Mouse (Mus musculus): Measurements from ENCODE around the gene Atp5j2.
"Not testable (repeated sequence)": the region's sequence is repeated elsewhere in the genome, so short reads cannot be mapped to it uniquely, and the experiment has no call there.

Gene Atp5j2

GRCm38 (mm10) chr5:145191962-145192361, at the start of gene Atp5j2:
Atp5j2 (minus strand) TSS chr5:145192062.
- DNase-seq (ENCODE audit: low spot score in 2 of 2) = no peak

GRCm38 (mm10) chr5:145234636-145235035, 42.8 kb upstream of the Atp5j2 start:
- DNase-seq (ENCODE audit: low spot score in 2 of 2) = peak; percentile 15 to 39

GRCm38 (mm10) chr5:145231893-145232411, 40.1 kb upstream of the Atp5j2 start:
- no peak for DNase-seq (ENCODE audit: low spot score in 2 of 2)

GRCm38 (mm10) chr5:145231367-145231871, 39.6 kb upstream of the Atp5j2 start, which contains the start of gene Zfp655:
Zfp655 (plus strand) TSS chr5:145231715.
- DNase-seq (ENCODE audit: low spot score in 2 of 2) = peak; percentile 98

GRCm38 (mm10) chr5:145230641-145231040, 38.8 kb upstream of the Atp5j2 start:
- no peak for DNase-seq (ENCODE audit: low spot score in 2 of 2)

GRCm38 (mm10) chr5:145229283-145229682, 37.4 kb upstream of the Atp5j2 start:
- not testable (repeated sequence) for DNase-seq (ENCODE audit: low spot score in 2 of 2)

GRCm38 (mm10) chr5:145226453-145226852, 34.6 kb upstream of the Atp5j2 start:
- DNase-seq (ENCODE audit: low spot score in 2 of 2) = no peak

- DNase-seq (ENCODE audit: low spot score in 2 of 2) = no peak
Measured at GRCm38 (mm10) chr5:145223395-145223794, 31.5 kb upstream of the Atp5j2 start.

- DNase-seq (ENCODE audit: low spot score in 2 of 2) = no peak
Measured at GRCm38 (mm10) chr5:145222840-145223239, 31.0 kb upstream of the Atp5j2 start.

- no peak for DNase-seq (ENCODE audit: low spot score in 2 of 2)
Measured at GRCm38 (mm10) chr5:145219981-145220380, 28.1 kb upstream of the Atp5j2 start.

- DNase-seq (ENCODE audit: low spot score in 2 of 2) = no peak
Measured at GRCm38 (mm10) chr5:145218671-145219070, 26.8 kb upstream of the Atp5j2 start.

- DNase-seq (ENCODE audit: low spot score in 2 of 2) = no peak
Measured at GRCm38 (mm10) chr5:145218206-145218605, 26.3 kb upstream of the Atp5j2 start.

- DNase-seq (ENCODE audit: low spot score in 2 of 2) = no peak
Measured at GRCm38 (mm10) chr5:145217746-145218145, 25.9 kb upstream of the Atp5j2 start.

GRCm38 (mm10) chr5:145214679-145215078, 22.8 kb upstream of the Atp5j2 start:
- DNase-seq (ENCODE audit: low spot score in 2 of 2) = no peak

GRCm38 (mm10) chr5:145213505-145213904, 21.6 kb upstream of the Atp5j2 start:
- DNase-seq (ENCODE audit: low spot score in 2 of 2) = no peak

- DNase-seq (ENCODE audit: low spot score in 2 of 2) = no peak
Measured at GRCm38 (mm10) chr5:145212216-145212615, 20.4 kb upstream of the Atp5j2 start.

- no peak for DNase-seq (ENCODE audit: low spot score in 2 of 2)
Measured at GRCm38 (mm10) chr5:145211340-145211739, 19.5 kb upstream of the Atp5j2 start.

- not testable (repeated sequence) for DNase-seq (ENCODE audit: low spot score in 2 of 2)
Measured at GRCm38 (mm10) chr5:145208391-145208790, 16.5 kb upstream of the Atp5j2 start.

- no peak for DNase-seq (ENCODE audit: low spot score in 2 of 2)
Measured at GRCm38 (mm10) chr5:145207954-145208353, 16.1 kb upstream of the Atp5j2 start.

GRCm38 (mm10) chr5:145207385-145207784, 15.5 kb upstream of the Atp5j2 start:
- no peak for DNase-seq (ENCODE audit: low spot score in 2 of 2)

GRCm38 (mm10) chr5:145205041-145205440, 13.2 kb upstream of the Atp5j2 start:
- DNase-seq (ENCODE audit: low spot score in 2 of 2) = no peak

- peak; percentile 98 for DNase-seq (ENCODE audit: low spot score in 2 of 2)
Measured at GRCm38 (mm10) chr5:145203936-145204691, 12.3 kb upstream of the Atp5j2 start, which contains the start of gene Zkscan5. Zkscan5 (plus strand) TSS chr5:145204562.

GRCm38 (mm10) chr5:145202446-145202845, 10.6 kb upstream of the Atp5j2 start:
- no peak for DNase-seq (ENCODE audit: low spot score in 2 of 2)

Data from right cerebral cortex, adult 2 months (tissue).